Mouse (Mus musculus): ENCODE results near the gene Acacb.

Gene Acacb

DNA sequence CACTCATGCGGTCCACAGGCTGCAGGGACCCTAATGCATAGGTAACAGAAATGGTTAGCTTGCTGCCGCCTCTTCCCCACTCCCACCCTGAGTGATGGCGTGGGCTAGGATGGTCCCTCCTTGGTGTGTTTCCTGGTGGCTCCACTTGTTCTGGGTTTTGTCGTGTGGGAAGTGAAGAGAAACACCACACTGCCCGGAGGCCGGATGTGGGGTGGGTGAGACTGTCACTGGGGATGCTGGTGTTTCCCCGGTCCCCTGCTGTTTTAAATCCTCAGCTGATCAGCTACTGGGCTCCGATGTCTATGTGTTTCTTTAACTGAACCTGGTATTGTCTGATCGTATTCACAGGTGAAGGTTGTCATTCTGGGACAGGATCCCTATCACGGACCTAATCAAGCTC, 10.8 kb upstream of the Acacb start:
- DNase-seq = no peak

DNA sequence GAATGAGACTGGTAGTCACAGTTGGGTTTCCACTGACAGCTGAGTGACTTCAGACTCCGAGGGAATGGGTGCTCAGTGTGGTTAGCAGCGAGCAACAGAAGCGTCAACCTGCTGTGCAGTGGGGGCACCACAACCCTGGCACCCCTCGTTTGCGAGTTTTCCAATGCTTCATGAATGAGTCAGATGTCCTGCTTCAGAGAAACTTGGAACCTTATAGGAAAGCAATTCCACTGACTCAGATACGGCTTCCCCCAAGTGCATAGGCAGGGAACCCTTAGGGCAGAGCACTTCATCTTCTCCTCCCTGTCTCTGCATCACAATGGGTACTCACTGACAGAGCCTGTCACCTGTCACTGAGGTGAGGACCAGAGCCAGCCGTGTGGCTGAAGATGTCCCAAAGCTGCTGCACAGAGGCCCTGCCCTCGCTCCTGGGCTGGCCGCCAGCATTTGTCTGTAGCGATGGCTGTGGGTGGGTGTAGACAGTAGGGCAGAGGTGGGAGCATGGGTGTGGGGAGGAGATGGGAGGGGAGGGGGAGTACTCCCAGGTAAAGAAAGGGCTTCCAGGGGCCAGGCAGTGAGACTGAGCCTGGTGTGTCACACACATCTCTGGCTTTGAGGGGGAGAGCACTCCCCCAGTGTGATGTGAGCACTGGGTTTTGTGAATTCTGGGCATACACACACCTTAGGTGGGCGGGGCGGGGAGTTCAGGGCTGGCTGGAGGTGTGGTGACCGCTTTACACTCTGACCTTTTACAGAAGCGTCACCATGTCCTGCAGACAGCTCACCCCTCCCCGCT, 8.7 kb upstream of the Acacb start:
- DNase-seq = no peak

DNA sequence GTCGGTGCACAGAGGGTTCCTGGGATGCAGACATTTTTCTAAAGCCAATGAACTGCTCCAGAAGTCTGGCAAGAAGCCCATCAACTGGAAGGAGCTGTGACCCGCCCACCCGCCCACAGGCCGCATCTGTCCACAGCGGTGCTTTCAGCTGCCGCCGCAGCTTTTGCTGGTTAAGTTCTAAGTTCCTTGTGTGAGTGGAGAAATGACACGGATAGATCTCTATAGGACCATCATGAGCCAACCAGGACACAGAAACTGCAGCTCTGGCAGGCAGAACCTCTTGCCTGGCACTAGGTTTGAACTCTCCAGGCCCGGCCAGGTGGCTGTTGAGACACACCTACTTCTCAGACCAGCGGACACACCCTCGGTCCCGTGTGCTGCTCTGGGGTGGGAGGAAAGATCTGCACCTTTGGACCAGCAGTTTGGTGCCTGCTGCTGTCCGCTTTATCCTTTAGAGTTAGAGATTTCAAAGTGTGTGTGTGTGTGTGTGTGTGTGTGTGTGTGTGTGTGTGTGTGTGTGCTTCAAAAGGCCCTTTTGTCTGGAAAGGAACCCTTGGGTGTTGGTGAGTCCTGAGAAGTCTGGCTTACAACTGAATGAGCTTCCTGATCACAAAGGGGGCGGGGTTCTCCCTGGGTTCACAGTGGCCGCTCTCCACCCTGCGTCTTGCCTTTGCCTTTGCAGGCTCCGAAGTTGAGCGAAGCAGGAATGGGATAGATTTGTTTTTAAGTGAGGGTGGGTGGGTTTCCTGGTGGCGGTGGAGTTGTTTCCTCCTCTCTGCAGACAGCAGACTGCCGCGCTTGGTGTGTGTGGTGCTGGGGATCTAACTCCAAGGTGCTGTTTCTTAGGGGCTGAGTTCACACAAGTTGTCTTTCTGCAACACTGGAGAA, 7.8 kb upstream of the Acacb start:
- DNase-seq = no peak

DNA sequence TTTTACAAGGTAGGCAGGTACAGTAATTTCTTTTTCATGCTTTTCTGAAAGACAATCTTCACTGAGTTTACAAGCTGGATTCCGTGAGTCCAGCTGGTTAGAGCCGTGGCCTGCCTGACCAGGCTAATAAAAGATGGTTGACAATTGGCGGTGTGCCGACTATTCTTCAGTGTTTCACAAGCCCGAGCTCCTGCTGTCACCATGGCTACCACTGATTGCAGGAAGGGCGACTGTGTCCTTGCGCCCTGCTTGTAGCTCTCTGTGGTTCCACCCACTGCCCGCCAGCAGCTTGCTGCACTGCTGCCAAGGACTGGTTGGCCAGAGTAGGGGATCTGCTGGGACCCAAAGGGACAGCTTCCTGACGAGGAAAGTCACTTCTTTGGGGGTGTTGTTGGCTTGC, 7.2 kb upstream of the Acacb start:
- DNase-seq = peak; percentile 67 to 85

DNA sequence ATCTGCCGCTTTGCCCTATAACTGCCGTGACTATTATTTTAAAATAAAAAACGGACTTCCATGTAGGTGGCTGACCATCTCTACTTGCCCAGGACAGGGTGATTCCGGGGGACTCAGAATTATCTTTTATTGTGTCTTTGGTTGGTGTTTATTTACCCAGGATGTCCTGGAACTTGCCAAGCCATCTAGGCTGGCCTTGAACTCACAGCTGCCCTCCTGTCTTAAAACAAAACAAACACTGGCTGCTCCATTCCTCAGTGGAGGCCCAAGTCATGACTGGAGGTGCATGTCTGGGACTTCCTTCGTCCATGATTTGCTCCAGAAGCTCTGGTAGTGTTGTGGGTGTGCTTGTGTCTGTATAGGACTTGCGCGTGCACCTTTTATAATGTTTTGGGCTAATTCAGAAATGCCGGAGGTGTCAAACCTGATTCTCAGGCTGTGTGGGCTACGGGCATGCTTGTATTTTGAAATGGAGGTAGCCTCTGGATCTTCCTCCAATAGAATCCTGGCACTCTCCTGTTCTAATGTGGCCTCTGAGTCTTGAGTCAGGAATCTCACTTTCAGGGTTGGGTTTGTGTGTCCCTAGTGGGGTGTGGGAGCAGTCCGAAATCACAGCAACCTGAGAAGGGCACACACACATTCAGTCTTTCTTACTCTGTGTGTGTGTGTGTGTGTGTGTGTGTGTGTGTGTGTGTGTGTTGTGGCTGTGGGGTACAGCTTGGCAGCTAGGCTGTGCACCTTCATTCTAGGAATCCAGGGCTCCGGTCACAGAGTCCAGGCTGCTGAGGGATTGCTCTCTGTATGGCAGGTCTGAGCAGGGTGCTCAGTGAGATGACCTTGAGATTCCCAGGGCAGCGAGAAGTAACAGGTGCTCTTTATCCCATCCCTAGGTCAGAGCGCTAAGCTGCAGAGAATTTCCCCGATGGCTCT, 973 bp downstream of the Acacb start:
- no peak for DNase-seq

DNA sequence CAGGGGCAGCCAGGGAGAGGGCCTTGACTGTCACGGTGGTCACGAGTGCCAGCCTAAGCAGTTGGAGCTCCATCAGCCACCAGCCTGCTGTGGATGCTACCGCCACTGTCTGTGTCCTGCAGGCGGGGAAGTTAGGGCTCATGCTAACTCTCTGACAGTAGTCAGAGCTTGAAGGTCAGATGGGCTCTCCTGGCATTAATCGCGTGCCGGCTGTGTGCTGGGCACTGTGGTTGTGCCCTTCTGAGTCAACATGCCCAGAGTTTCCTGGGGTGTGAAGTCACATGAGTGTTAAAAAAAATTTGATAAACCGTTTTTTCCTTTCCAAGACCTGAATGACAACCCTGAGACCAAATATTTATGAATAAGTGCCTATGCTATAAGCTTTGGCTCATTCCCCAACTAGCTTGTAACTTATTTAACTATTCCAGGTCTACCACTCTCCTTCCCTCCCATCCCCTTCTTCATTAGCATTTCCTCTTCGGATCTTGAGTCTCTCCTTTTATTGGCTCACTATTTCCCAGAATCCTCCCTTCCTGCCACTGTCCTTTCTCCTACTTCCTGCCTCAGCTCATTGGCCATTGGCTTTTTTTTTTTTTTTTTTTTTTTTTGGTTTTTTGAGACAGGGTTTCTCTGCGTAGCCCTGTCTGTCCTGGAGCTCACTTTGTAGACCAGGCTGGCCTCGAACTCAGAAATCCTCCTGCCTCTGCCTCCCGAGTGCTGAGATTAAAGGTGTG, 6.2 kb downstream of the Acacb start:
- DNase-seq = no peak

DNA sequence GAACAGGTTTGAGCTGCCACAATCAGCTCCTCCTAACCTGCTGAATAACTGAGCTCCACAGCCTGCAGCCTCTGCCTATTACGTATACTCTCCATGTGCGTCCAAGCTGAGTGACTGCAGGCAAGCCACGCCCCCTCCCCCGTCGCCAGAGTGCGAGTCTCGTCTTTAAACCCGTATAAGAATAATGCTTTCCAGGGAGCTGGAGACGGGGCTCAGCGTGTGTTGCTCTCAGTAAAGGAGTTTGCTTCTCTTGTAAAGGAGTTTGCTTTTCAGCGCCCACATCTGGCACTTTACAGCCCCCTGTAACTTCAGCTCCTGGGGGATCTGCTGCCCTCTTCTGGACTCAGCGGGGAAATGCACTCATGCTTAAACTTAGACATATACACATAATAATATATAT, 7.2 kb downstream of the Acacb start:
- DNase-seq = no peak

DNA sequence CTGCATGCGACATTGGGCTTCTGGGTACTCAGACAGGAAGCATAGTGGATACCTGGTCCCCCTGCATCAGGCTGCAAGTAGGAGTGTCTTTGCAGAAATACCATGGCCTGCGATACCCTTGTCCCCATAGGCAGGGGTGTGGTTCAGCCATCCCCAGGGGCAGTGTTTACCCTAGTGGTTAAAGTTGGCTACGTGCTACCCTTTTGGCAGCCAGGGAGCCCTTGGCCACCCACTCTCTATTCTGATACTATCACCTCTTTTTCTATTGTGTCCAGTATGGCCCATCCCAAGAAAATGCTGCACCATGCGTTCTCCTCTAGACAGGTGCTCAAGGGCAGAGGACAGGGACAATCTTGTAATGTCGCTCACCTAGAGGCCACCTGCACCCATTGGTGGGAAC, 8.4 kb downstream of the Acacb start:
- DNase-seq = no peak

DNA sequence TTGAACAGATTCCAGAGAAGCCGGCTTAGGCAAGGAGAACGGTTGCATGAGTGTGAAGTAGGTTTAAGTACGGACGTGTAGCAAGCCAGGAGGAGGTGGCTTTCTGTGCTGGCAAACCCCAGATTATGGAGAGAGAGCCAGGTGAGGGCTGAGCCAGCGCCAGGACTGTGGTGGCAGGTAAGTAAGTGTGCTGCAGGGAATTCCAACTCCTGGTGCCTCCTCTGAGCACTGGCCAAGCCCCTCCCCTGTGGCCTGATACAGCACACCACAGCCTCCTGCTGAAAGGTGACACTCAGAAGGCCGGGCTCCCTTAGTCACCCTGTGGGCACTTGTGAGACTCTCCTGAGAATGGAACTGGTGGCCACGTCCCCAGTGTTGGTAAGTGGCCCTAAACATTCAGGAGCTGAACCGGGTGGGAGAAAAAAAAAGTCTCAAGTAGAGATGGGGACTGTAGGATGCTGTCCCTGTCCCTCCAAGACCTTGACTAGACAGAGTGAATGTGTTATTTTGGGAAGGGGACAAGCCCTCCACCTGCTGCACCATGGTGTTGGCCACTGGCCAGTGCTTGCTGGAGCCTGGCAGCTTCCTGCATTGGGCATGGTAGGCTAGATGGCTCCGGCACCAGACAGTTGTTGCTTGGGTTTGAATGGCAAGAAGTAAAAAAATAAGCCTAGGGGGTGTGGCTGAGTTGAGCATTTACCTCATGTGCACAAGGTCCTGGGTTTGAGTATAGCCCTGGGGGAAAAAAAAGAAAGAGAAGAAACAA, 9.0 kb downstream of the Acacb start:
- peak in 1 of 2 experiments; percentile 55 for DNase-seq

DNA sequence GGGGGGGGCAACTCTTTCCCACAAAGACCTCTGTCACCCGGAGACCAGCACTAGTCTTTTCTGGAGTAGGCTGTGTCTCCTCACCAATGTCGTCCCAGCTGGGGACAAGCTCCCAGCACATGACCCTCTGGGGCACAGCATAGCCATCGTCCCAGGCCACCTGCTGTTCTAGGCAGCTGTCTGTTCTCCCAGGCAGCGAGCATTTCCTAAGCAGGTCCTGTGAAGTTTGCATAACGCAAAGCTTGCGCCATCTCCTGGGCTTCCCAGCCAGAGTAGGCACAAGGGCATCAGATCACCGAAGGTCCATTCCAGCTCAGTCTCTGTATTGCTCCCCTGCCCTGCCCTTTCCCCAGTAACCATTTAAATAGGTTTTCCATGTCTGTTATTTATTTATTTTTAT, 10.9 kb downstream of the Acacb start:
- DNase-seq = no peak

DNA sequence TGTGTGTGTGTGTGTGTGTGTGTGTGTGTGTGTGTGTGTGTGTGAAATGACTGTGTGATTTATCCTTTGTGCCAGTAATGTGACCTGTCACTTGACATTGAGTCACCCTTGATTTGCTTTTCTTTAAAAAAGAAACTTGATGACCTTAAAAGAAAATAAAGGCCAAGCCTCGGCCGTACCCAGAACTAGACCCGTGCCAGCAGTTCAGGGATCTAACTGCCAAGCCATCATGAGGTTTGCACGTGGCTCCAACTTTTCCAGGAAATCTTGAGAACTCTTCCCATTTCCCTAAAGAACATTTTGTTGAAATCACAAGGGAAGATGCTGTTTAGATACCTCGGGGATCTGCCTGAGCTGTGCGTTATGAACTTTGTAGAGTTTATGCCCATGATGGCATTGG, 15.1 kb downstream of the Acacb start:
- DNase-seq = no peak

DNA sequence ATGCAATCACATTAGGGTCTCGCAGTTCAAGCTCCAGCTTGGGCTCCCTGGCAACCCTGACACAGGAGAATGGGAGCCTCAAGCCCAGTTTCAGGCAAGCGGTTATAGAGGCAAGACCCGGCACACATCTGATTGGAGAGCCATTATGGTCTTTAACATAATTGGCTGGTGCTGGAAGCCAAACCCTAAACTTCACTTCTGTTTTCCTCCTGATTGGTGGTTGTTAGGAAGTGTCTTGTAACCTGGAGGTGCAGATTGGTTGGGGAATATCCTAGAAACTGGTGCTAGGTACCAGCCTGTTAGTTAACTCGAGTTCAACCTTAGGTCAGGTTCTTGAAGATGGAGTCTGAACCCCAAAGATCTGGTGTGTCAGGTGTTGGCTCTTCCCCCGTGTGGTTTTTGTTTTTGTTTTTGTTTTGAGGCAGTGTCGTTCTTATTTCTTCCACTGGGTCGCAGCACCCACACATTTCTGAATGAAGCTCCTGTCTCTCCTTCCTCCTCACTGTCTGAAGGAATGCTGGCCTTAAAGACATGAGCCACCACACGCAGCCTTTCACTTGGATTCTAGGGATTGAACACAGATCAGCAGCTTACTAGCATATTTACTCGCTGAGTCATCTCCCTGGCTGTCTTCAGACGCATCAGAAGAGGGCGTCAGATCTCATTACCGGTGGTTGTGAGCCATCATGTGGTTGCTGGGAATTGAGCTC, 15.9 kb downstream of the Acacb start:
- no peak for DNase-seq

DNA sequence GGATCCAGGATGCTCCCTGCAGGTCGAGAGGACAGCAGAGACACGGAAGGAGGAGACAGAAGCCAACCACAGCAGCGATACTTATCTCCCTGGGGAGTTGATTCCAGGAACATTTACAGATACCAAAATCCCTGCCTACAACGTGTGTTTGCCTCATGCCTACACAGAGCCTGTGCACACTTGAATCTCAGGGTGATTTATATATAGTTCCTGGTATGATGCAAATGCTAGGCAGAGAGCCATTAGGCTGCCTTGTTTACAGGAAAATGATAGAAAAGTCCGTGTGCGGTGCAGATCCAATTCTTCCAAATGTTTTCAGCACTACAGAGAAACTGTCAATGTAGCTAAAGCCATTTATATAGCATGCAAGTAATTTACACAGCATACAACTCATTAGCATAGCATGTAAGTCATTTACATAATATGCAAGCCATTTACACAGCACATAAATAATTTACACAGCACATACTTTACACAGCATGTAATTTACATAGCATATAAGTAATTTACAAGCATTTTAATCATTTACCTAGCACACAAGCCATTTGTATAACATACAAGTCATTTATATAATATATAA, 16.9 kb downstream of the Acacb start:
- DNase-seq = no peak

DNA sequence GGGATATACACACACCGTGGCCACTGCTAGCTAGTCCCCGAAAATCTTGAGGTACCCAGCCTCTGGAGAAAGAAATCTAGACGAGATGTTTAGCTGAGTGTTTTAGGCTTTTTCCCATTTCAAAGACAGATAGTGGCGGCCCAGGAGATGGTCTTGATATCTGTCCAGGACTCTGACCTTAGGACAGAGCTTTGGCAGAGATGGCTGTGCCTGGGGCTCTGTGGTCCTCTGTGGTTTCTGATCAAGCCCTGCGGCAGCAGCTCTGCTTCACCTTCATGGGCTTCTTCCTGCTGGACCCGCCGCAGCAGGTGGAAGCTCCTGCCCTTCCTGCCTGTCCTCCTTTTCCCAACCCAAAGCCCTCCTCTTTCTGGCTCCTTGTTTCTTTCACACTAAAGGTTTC, 24.0 kb downstream of the Acacb start:
- DNase-seq = no peak

DNA sequence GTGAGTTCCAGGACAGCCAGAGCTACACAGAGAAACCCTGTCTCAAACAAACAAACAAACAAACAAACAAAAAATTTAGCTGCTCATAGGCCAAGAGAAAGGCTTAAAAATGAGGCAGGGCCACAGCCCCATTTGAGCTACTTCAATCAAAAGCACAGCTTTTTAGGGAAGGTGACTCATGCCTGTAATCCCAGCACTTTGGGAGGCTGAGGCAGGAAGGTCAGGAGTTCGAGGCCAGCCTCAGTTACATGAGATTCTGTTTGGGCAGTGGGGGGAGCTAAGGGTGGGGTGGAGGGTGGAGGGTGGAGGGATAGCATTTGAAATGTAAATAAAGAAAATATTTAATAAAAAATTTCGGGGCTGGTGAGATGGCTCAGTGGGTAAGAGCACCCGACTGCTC, 26.6 kb downstream of the Acacb start:
- no peak for DNase-seq

DNA sequence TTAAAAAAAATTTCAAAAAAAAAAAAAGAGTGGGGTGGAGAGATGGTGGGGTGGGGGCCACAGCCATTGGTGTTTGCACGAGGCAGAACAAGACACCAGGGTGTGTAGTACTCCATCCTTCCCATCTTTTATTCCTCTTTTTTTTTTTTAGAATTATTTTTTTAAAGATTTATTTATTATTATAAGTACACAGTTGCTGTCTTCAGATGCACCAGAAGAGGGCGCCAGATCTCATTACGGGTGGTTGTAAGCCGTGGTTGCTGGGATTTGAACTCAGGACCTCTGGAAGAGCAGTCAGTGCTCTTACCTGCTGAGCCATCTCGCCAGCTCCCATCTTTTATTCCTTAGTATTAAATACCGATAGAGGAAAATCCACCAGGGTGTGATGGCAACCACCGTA, 27.1 kb downstream of the Acacb start:
- no peak for DNase-seq

DNA sequence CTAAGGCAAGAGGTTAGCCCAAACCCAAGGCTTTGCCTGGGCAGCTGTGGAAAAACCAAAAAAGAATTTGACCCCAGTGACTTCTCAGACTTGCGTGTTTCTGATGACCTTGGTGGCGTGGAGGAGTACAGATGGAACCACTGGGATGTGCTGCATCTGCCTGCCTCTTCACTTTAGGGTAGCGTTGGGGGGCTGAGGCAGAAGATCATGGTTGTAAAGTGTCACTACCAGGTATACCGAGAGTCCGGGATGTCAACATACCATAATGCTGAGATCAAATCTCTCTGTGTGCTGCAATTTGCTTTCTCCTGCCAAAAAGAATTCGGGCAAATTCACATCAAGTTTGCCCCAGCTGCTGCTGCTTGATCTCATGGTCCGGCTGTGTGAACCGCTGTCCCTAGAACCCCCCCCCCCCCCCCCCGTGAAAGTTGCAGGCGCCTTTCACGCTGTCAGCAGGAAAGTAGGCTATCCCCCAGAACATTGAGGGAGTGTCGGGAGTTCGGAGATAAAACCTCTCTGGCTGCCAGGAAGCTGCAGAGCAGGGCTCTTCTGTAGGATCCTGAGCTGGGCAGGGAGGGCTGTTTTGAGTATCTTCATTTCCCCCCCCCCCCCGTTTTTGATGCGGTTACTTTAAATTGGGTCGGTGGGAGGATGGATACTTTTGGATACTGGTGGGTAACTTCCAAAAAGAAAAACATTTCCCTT, 27.7 kb downstream of the Acacb start:
- no peak for DNase-seq

DNA sequence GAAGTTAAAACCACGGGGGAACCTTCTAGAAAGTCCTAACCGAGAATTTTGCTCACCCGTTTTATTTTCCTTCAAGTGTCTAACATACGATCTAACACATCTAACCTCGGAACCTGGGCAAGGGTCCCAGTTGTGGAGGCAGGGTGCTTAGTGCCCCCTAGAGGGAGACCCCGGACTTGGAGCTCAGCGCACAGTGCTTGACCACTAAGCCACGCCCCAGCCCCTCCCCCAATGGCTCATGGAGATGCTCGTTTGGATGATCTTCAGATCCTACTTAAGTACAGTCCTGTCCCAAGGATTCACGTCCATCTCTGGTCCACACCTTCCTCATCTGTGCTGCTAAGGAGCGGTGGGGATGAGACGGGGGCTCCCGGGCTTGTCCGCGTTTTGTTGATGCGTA, 28.3 kb downstream of the Acacb start:
- peak; percentile 33 to 74 for DNase-seq

DNA sequence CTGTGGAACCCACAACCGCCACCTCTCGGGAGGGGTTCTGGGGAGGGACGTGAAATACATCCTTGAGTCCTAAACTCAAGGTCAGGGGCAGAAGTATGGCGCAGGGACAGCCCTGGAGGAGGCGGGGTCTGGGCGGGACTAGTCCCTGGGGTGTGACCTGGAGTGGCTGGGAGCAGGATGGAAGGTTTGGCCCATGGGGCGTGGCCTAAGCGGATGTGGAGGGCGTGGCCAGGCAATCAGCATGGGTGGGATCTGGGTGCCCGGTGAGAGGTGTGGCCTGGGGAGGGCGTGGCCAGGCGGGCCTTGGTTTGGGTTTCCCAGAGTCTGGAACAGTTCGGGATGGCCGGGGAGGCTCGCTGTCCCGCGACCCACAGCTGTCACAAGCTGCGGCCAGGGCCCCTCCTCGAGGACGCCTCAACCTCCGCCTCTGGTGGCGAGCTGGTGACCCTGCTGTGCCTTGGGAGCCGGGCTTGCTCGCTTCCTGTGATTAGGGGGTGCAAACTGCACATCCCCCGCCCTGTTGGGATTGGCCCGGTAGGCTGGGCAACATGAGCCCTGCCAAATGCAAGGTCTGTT, 29.3 kb downstream of the Acacb start:
- peak; percentile 57 to 68 for DNase-seq
